Mouse (Mus musculus): ENCODE data around the gene Slc30a1.

Slc30a1 gene

DNA sequence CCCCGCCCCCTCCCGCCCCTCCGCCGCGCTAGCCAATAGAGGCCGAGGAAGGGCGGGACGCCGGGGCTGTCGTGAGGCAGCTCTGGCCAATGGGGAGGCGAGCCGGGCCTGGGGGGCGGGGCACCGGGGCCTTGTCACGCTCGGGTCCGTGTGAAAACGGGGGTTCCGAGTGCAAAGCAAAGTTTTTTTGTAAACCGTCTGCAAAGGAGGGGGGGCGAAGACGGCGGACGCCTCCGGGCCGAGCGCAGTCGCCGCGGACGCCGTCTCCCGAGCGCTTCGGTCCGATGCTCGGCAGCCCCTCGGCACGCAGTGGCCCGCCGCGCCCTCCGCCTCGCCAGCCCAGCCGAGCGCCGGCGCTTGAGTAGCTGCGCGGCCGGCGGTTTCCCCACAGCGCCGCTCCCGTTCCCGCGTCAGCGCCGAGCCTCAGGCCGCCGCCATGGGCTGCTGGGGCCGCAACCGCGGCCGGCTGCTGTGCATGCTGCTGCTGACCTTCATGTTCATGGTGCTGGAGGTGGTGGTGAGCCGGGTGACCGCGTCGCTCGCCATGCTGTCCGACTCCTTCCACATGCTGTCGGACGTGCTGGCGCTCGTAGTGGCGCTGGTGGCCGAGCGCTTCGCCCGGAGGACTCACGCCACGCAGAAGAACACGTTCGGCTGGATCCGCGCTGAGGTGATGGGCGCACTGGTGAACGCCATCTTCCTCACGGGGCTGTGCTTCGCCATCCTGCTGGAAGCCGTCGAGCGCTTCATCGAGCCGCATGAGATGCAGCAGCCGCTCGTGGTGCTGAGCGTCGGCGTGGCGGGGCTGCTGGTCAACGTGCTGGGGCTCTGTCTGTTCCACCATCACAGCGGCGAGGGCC is at the start of gene Slc30a1:
Gene Slc30a1 (plus strand): TSS at position 197 of the 860 bp plus-strand sequence.
- DNase-seq (ENCODE audit: low read depth, low spot score), result peak; percentile 96

DNA sequence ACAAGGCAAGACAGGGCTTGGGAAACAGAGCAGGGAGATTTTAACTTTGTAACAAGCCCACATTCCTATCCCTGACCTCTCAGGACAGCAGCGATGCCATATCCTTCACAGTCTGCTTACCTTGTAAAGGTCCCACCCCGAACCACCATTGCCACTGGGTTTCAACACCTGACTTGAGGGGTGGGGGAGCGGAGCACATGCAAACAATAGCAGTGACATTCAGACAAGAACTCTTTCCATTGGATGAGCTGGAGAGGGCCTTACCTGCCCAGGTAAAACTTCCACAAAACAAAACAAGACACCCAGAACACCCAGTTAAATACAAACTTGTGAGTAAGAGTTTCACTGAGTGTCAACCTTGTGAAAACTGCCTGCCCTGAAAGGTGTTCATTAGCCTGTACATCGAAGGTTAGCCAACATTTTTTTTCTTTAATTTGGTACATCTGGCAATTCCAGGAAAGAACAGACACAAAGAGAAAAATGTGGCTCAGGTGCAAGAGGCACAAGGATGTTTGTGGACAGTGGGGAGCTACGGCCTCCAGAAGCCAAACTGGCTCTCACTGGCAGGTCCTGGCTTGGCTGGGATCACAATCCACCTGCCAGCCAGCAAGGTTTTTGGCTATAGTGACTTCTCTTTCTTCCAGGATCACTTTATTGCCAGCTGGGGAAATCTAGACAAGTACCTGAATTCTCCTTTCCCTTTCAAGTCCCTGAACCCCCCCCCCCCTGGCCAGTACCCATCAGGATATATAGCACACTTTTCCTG is 49.5 kb upstream of the Slc30a1 start:
- DNase-seq (ENCODE audit: low read depth, low spot score), result no peak

DNA sequence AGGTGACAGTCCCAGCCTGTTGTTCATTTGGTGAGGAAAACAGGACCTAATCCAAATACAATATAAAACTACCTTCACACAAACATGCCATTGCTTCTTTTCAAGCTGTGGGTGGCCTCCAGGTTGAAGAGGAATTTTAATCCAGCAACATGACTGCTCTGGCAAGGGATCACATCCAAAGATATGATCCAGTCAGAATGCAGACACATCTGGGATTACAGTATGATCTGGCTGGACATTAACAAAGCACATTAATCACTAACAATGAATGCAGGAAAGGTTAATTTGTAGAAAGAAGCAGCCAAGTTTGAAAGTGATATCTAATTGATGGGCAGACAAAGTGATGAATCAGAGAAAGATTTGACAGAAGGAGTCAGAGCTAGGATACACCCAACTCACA is 48.4 kb upstream of the Slc30a1 start:
- no peak for DNase-seq (ENCODE audit: low read depth, low spot score)

DNA sequence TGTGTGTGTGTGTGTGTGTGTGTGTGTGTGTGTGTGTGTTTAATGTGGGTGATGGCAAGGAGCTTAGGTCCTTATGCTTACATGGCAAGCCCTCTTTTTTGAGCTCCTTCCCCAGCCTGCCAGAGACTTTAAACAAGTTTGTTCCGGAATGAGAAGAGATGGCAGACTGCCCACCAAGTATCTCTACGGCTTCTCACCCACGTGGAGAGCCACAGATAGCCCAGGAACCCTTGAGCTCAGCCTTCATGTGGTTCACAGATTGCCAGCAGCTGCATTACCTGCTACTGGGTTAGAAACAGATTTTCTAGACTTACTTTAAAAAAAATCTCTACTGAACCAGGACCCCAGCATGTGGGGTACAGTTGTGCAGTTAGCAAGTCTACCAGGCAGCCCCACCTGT is 46.7 kb upstream of the Slc30a1 start:
- no peak for DNase-seq (ENCODE audit: low read depth, low spot score)

DNA sequence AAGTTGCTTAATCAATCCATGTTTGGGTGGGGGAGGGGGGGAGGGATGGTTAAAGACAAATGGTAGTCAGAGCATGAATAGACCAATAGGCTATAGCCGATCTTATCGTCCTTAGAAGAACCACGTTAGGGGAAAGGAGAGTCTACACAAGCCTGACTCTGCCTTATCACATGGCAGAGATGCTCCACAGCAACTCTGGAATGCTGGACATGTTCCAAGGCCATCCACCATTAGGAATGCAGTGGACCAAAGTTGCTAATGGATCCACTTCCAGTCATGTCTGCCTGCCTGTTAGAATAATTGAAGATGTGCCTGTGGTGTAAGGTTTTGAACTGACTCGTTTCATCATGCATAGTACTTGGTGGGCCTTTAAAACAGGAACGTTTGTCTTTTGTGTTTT is 45.3 kb upstream of the Slc30a1 start:
- DNase-seq (ENCODE audit: low read depth, low spot score), result no peak

DNA sequence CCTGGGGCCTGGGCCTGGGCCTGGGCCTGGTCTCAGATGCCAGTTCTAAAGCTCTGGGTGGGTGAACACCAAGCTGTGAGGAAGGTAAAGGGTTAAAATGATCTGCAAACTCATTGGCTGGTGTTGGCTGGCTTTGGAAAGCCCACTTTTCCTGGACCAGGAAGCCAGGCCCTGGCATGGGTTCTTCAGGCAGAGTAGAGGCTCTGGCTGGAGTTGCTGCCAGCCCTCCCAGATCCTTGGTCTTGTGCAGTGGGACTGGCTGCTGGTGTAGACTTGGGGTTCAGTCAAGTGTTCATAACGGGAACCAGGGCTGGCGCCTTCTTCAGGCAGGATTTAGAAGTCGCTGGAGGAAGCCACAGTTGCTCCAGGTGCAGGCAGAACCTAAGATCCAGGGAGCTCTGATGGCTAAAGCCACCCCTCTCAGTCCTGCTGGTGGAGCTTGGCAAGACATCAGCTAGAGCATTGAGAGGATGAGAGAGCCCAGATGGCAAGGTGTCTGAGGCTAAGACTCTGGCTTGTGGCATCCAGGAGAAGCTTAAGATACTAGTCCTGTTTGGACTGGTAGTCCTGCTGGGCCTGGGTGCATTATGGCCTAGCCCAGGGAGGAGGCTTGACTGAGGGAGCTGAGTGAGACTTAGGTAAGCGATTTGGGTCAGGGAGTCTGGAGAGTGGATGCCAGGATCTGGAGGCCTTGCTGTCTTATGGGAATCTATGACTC is 42.6 kb upstream of the Slc30a1 start:
- peak; percentile 57 for DNase-seq (ENCODE audit: low read depth, low spot score)

DNA sequence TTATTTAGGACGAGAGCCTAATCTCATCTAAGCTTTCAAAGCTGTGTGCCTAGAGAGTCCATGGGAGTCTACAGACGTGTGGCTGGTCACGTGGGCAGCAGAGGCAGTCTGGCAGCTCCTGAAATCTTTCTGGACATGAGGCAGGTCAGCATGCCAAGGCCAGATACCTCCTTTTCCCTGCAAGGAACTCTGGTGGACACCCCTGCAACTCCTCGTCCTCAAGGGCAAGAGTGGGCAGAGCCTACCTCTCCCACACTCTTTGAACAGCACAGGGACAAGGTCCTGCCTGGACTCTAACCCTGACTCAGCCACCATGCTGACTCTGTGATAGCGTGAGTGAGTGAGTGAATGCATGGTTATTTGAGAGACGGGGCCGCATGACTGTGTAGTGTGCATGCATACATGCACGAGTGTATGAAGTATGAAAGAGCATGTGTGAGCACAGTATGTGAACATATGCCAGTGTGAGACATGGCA is 42.0 kb upstream of the Slc30a1 start:
- DNase-seq (ENCODE audit: low read depth, low spot score), result no peak

DNA sequence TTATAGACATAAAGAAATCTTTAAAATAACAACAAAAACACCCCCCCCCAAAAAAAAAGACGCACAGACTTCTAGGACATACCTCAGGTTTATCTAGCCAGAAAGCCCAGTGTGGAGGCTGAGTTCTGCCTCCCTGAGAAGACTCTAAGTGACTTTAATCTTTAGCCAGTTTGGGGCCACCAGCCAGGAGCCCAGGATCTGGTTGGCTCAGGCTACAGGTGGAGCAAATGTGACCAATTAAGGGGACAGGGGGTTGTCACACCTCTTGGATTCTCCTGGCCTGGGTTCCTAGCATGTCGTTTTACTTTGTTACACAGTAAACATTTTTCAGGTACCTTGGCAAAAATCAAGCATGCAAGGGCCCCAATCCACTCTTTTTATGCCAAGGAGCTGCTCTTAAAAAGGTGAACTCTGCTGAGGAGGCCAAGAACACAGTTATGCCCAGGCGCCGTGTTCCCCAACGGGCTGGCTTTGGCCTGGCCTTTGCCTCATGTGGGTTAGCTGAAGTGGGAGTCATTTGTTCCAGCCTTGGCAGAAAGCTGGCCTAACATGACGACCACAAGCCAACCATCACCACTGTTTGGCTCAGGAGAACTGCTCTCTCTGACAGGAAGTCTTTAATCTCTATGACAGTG is 34.4 kb upstream of the Slc30a1 start:
- DNase-seq (ENCODE audit: low read depth, low spot score), result no peak

DNA sequence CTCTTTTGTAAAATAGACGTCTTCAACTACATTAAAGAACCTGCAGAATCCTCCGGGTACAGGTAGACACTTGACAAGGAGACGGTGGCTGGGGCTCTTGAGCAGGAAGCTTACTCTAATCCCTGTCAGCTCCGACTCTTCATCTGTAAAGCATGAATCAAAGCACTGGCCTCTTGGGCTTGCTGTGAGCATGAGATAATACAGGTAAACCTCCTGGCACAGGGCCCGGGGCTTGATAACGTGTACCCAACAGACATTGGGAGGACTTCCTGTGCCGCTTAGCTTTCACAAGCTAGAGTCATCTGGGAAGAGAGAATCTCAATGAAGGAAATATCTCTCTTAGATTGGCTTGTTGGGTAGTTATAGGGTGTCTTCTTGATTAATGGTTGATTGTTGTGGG is 31.6 kb upstream of the Slc30a1 start:
- no peak for DNase-seq (ENCODE audit: low read depth, low spot score)

DNA sequence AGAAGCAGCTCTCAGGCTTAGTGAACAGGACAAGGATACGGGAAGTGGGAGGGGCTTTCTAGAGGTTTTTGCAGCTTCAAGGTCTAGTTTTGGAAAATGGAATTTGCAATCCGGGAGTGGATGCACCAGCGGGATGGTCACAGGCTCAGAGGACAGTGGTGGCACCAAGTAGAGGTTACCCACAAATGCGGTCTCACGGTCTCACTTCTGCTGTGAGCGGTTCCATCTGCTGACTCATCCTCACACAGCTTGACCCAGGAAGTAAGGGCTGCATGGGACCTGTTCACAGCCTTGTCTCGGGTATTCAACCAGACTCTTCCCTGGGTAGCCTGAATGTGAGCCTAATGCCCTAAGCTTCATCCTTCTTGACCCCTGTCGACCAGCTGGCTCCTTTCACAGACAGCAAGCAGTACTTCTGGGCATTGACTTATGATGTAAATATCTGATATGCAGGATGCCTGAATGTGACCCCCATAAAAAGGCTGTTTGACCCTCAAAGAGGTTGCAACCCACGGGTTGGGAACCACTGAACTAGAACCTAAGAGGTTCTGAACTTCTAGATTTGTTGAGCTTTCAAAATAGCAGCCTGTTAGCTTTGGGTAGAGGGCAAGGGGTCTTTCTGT is 30.8 kb upstream of the Slc30a1 start:
- DNase-seq (ENCODE audit: low read depth, low spot score), result no peak

DNA sequence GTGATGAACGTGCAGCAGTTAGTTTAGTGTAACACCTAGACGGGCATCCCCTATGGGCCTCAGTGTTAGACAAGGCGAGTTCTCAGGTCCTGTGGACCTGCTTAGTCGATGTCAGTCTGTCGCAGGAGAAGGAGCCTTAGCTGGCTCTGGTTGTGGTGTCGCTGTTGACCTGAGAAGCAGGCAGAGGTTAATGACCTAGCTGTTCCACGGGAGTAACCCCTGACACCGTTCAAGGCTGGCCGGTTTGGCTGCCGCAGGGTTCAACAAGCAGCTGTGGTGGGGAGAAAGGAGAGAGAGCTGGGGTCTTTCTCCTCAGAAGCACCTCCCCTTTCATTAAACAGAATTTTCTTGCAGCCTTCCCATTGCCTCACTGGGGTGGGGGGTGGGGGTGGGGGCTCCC is 28.9 kb upstream of the Slc30a1 start:
- no peak for DNase-seq (ENCODE audit: low read depth, low spot score)

DNA sequence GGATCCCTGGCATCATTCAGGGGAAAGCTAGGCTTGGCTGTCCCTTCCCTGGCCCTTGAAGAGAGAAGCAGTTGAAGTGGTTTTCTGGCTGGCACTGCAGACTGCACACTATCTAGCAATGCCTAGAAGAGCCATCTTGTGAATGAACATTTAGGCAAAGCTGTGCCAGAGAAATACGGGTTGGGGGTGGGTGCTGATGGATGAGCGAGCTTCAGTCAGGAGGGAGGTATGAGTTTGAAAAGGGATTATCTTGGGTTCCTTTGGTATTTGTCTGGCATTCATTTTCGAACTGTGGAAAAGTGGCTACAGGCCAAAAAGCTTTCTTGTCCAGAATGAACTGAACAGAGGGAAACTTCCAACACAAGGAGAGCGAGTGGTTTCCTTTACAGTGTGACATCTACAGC is 28.0 kb upstream of the Slc30a1 start:
- no peak for DNase-seq (ENCODE audit: low read depth, low spot score)

DNA sequence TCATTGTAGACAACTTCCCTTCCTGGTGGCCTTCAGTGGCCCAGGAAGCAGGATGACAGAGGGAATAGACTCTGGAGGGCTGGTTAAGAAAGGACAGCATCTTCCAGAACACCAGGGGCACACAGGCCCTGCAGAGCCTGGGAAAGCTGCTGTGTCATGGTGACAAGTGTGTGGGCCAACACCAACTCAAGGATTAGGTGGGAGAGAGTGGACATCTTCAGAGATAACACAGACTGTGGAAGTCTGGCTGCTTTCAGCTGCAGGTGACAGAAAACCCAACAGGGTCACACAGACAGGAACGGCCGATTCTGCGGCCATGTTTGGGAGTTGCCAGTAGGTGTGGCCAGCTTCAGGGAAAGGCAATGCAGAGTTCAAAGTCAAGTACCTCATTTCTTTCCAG is 26.3 kb upstream of the Slc30a1 start:
- DNase-seq (ENCODE audit: low read depth, low spot score), result no peak

DNA sequence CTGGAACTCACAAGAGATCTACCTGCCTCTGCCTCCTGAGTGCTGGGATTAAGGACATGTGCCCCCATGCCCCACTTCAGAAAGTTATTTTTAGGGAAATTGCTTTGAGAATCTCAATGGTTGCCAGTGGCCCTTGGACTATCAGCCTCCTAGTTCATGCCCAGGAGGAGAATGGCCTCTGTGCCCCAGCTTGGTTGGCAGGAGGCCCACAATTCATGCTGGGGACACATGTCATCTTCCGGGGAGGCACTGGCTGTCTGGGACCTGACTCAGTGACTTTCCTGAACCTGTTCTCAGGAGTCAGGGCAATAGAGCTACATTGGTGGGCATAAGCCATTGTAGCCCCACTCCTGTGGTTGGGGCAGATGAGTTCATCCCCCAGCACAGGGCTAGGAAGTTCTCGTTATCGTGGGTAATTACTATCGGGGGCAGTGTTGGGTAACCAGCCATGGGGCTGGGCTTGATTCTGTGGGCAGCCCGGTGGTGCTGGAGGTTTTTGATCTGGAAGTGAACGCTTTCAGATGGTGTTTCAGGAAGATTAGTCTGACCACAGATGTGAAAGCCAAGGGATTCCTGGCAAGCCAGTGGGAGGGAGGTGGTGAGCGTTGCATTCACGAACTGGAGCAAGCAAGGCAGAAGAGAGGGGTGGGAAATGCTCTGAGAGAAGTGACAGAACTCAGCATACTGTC is 25.5 kb upstream of the Slc30a1 start:
- no peak for DNase-seq (ENCODE audit: low read depth, low spot score)

DNA sequence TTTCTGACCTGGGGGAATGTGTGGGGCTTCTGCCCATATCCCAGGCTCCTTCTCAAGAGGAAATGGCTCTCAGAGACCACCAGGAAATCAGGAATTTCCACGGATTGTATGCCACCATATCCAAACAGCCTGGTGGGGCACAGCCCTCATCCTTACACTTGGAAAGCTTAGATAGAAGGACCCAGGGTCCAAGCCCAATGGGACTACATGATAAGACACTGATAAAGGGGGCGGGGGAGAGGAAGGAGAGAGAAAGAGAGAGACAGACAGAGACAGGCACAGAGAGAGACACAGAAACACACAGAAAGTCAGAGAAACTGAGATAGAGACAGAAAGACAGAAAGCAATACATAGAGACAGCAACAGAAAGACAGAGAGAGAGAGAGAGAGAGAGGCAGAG is 24.9 kb upstream of the Slc30a1 start:
- DNase-seq (ENCODE audit: low read depth, low spot score), result no peak

DNA sequence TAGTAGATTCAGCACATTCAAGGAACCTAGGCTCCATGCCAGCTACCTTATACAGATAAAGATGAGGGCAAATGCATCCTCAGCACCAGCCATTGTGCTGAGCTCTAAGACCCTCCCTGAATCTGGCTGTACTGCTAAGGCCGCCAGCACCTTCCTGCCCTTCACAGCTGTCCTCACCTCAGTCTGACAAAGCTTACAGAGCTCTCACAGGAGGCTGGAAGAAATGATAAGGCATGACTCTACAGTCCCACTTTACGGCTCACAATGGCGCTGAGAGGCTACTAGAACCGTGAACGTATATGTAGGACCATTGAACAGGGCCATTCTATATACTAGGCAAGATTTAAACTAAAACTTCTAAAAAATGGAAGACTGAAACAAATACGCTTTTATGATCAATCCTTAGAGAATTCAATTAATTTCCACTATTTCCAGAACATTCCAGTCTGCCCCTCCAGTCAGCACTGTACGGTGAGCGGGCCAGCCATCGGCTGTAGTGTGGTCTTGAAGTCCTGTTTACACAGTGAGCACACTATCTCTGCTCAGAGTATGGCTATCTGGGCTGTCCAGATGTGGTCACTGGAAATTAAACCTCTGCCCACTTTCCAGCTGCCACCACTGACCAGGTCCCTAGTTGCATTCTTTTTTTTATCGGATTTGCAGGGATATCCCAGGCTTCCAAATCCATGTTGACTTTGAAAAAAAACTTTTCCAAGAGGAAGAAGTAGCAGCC is 23.9 kb upstream of the Slc30a1 start:
- no peak for DNase-seq (ENCODE audit: low read depth, low spot score)

DNA sequence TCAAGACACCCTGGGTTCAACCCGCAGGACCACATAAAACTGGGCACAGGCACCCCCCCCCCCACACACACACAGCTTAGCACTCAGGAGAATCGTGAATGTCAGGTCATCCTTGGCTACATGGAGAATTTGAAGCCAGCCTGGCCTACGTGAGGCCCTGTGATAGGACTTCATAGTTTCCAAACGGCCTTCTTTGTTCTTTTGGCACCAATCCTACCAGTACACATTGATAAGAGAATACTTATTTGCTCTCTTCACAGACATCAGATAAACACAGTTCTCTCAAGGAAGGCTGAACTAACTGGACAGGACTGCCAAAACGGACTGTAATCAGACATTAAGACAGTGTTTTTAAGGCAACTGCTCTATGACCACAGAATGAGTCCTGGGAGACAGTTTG is 22.9 kb upstream of the Slc30a1 start:
- no peak for DNase-seq (ENCODE audit: low read depth, low spot score)

DNA sequence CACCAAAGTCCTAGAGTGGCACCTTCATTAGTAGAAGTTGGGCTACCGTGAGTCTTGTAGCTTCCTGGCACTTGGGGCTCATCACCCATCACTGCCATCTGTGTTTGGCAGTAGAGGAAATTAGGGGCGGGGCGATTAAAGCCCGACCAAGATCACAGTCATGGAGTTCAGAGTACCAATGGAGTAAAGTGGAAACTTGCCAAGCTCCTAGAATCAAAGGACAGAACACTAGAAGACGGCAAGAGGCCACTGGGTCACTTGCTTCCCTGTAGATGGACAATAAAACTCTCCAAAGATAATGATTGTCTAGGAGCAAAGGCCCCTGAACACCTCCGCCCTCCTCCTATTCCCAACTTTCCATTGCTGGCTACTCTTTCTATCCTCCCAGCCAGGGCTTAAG is 14.7 kb upstream of the Slc30a1 start:
- DNase-seq (ENCODE audit: low read depth, low spot score), result no peak

DNA sequence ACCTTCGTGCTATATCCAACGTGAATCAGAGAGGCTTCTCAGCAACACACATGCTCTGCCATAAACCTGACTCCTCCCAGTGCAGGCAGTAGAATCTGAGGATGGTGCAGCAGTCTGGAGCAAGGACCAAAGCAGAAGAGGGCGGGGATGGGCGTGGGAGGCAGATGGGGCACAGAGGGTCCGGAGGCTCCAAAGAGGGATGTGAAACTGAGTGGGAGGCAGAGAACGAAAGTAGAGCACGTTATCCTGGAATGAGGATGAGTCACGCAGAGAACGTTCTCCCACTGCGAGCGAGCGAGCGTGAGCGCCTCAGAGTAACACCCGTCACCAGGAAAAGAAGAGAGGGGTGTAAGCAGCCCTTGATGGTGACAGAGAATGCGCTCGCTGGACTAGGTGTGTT is 12.2 kb upstream of the Slc30a1 start:
- DNase-seq (ENCODE audit: low read depth, low spot score), result no peak

DNA sequence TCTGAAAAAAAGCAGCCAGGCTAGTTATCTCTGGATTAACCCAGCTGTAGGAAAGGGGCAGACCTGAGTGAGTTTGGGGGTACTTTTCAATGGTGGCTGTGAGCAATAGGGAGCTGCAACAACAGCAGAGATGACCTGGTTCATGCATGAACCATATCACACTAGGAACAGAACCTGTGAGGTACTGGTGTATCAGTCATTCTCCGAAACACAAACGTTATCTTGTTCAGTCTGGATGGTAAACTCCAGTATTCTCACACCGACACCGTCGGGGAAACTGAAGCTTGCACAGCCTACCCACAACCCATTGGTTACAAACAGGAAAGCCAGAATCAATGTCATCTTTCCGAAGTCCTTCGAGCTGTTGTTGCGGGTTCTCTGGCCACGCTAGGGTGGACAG is 11.7 kb upstream of the Slc30a1 start:
- DNase-seq (ENCODE audit: low read depth, low spot score), result no peak
